ENCODE assay signal across 9 mouse cellular contexts in the genomic region with DNA sequence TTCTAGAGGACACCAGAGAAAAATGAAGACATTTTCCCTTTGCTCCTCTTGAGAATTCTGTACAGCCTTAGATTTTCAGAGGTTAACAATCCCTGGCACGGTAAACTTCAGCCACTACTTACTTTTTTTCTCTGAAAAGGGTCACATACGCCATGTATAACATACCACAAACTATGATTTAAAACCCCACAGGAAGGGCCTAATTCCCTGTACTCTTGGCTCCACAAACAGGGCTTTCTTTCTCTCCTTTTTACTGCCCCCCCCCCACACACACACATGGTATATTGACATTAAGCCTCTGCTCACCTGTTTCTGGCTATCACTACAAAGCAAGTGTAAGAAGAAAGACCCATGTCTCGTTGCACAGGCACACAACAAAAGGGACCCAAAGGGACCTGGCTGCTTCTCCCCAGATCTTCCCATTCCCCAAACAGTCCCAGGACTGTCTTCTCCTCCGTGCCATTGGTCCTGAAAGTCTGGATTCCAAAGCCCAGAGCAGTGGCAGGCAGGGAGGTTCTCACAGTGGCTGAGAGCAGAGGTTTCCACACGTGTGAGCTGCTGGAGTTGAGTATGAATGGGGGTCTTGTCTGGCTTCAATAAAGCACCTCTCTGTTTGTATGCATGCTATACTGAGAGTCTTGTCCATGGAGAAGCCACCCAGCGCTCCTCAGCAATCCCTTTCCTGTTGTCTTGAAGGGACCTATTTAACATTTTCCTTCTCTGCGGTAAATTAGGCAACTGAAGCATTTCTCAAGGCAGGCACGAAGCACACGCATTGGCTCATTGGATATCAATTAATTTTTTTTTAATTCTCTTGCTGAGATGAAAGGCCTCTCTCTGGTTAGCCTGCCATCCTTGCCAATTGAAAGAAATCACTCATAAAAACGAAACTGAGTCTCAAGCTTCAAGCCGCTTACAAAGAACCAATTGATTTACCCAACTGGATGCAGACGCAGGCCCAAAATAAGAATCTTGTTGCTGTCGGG. TPM values are rescaled to one million over a fixed set of nuclear protein-coding genes. Genes with fewer than 3 reads are reported as not detected.
DNase-seq lines count a peak whose midpoint lies in the region; ATAC-seq lines count a peak whose summit lies in the region.
"Had no signal": no experiment of that assay in that cellular context is flagged by ENCODE, and none has a peak within 500 bp of the region (broad histone marks: within the 10 kb centered on the region; RNA-seq: fewer than 3 reads in every experiment).

No protein-coding gene starts in this region.

- H3K9me3 ChIP-seq in embryonic facial prominence, embryonic 12.5 days, result no peaks in the 10 kb centered on the region
- no peaks in the 10 kb centered on the region for H3K9me3 ChIP-seq in hindbrain, embryonic 11.5 days (ENCODE audit: control insufficient read depth, low read length)
- H3K9me3 ChIP-seq in midbrain, embryonic 12.5 days, result no peaks in the 10 kb centered on the region
- H3K9me3 ChIP-seq: liver, embryonic 15.5 days had no signal

- 0 out of 2 replicates have a peak overlapping the region, but pooled peaks have one; percentile 5 for H3K4me2 ChIP-seq in embryonic facial prominence, embryonic 12.5 days (replicated peaks)
- H3K4me2 ChIP-seq in hindbrain, embryonic 11.5 days (replicated peaks; ENCODE audit: low read depth, low read length), result no peak overlapping the region
- H3K4me2 ChIP-seq in midbrain, embryonic 12.5 days (replicated peaks), result no peak overlapping the region
- H3K4me2 ChIP-seq: liver, embryonic 15.5 days had no signal

- ATAC-seq in embryonic facial prominence, embryonic 12.5 days (ENCODE audit: insufficient number of reproducible peaks, insufficient read depth, low FRiP score, low TSS enrichment), result peak; percentile 67; the same call in 1 of the 2 replicates
- ATAC-seq in hindbrain, embryonic 11.5 days (ENCODE audit: low FRiP score), result 0 out of 2 replicates have a peak, but pooled peaks have one; percentile 38
- no peak for ATAC-seq in midbrain, embryonic 12.5 days (ENCODE audit: low FRiP score, low read depth)

- WGBS in embryonic facial prominence, embryonic 12.5 days, result 35% methylated on average over 13 of the region's 13 CpGs
- 70% methylated on average over 13 of the region's 13 CpGs for WGBS in hindbrain, embryonic 11.5 days
- 74% methylated on average over 13 of the region's 13 CpGs for WGBS in midbrain, embryonic 12.5 days

- peak; percentile 68 for DNase-seq in brain, adult 2 months (ENCODE audit: low read depth, low spot score)
- peak; percentile 13 for DNase-seq in hindbrain, embryonic 11.5 days (ENCODE audit: low spot score)
- DNase-seq in lung, adult 18-20 months, result no peak
- DNase-seq in cerebellum, postnatal 4 days (ENCODE audit: low spot score in 2 of 2), result no peak
- no peak for DNase-seq in layer of hippocampus, adult 8-10 months (ENCODE audit: low spot score in 2 of 2)
- DNase-seq: kidney, adult 11 months had no signal

- 0 out of 2 replicates have a peak, but pooled peaks cover under 1% of the 10 kb centered on the region for H3K36me3 ChIP-seq in embryonic facial prominence, embryonic 12.5 days
- H3K36me3 ChIP-seq in hindbrain, embryonic 11.5 days (ENCODE audit: control insufficient read depth, insufficient read depth, low read length), result no peaks in the 10 kb centered on the region
- H3K36me3 ChIP-seq in midbrain, embryonic 12.5 days, result no peaks in the 10 kb centered on the region
- H3K36me3 ChIP-seq: liver, embryonic 15.5 days had no signal

- H3K4me1 ChIP-seq in embryonic facial prominence, embryonic 12.5 days, result peaks cover 20% of the 10 kb centered on the region
- H3K4me1 ChIP-seq in hindbrain, embryonic 11.5 days (replicated peaks; ENCODE audit: control insufficient read depth, insufficient read depth, low read length), result no peaks in the 10 kb centered on the region
- H3K4me1 ChIP-seq in midbrain, embryonic 12.5 days, result peaks cover 25% of the 10 kb centered on the region
- H3K4me1 ChIP-seq: liver, embryonic 15.5 days had no signal

- no peak overlapping the region for H3K4me3 ChIP-seq in embryonic facial prominence, embryonic 12.5 days
- no peak overlapping the region for H3K4me3 ChIP-seq in hindbrain, embryonic 11.5 days (ENCODE audit: low read depth, low read length)
- H3K4me3 ChIP-seq in midbrain, embryonic 12.5 days, result no peak overlapping the region
- H3K4me3 ChIP-seq: liver, embryonic 15.5 days had no signal

- no peak overlapping the region; the same call in 1 of the 2 replicates for H3K9ac ChIP-seq in embryonic facial prominence, embryonic 12.5 days
- no peak overlapping the region for H3K9ac ChIP-seq in hindbrain, embryonic 11.5 days (ENCODE audit: low read depth, low read length)
- H3K9ac ChIP-seq in midbrain, embryonic 12.5 days (replicated peaks), result no peak overlapping the region
- H3K9ac ChIP-seq: liver, embryonic 15.5 days had no signal

- H3K27me3 ChIP-seq in embryonic facial prominence, embryonic 12.5 days, result no peaks in the 10 kb centered on the region
- H3K27me3 ChIP-seq in hindbrain, embryonic 11.5 days (ENCODE audit: control insufficient read depth, insufficient read depth, low read length), result no peaks in the 10 kb centered on the region
- H3K27me3 ChIP-seq in midbrain, embryonic 12.5 days, result no peaks in the 10 kb centered on the region
- H3K27me3 ChIP-seq: liver, embryonic 15.5 days had no signal

- H3K27ac ChIP-seq in embryonic facial prominence, embryonic 12.5 days, result peak overlapping the region; percentile 69
- H3K27ac ChIP-seq in hindbrain, embryonic 11.5 days (ENCODE audit: low read depth, low read length), result 0 out of 2 replicates have a peak overlapping the region, but pooled peaks have one; percentile 11
- 0 out of 2 replicates have a peak overlapping the region, but pooled peaks have one; percentile 39 for H3K27ac ChIP-seq in midbrain, embryonic 12.5 days (replicated peaks)
- H3K27ac ChIP-seq: liver, embryonic 15.5 days had no signal

RNA-seq across cellular contexts. Expression of gene Rnf144a, which starts 20.3 kb away (rescaled TPM):
- polyA plus RNA-seq in embryonic facial prominence, embryonic 12.5 days (2016; fragmentation: Nextera tagmentation; extraction: Ambion mirVana), result 59.5 and 64.0 TPM in 2 replicates
- polyA plus RNA-seq in hindbrain, embryonic 11.5 days (2014; fragmentation: Nextera tagmentation; extraction: Ambion mirVana), result 23.7 and 30.8 TPM in 2 replicates
- polyA plus RNA-seq in midbrain, embryonic 12.5 days (2016; fragmentation: Nextera tagmentation; extraction: Ambion mirVana), result 42.7 and 43.4 TPM in 2 replicates
- total RNA-seq in layer of hippocampus, adult 8-10 months (2022), result 10 to 100 TPM; 20.4 to 28.1 (median 25.5) TPM

Comparison
In these comparisons a context has a peak if more than half of its experiments do, and no peak if none do; other contexts are left out.
1. DNase-seq: peak in brain, adult 2 months (single experiment) and hindbrain, embryonic 11.5 days (single experiment); none in lung, adult 18-20 months (0 of 2), cerebellum, postnatal 4 days (0 of 2) and layer of hippocampus, adult 8-10 months (0 of 2).
2. H3K27ac ChIP-seq: peak in every context shown above with its lines; median percentile 69 in embryonic facial prominence, embryonic 12.5 days; 39 in midbrain, embryonic 12.5 days; 11 in hindbrain, embryonic 11.5 days.